Mouse (Mus musculus): ENCODE data around the gene Ctnna3.

Gene Ctnna3

DNA sequence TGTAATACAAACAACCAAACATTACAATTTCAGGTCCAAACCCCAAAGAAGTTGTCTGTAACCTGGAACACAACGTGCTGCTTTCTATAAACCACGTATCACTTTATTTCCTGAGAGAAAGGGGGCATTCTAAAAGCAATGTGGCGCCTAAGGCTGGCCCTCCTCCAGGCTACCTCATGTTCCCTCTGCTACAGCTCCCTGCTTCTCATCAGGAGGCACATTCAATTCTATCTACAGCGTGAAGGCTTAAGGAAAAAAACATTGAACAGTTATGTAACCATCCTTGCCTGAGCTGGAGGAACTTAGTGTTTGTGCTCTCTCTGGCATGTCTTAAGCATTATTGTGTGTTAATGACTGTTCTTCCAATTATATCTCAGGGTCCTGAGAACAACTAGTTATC is 517.4 kb downstream of the Ctnna3 start:
- DNase-seq (ENCODE audit: low read depth) = no peak

DNA sequence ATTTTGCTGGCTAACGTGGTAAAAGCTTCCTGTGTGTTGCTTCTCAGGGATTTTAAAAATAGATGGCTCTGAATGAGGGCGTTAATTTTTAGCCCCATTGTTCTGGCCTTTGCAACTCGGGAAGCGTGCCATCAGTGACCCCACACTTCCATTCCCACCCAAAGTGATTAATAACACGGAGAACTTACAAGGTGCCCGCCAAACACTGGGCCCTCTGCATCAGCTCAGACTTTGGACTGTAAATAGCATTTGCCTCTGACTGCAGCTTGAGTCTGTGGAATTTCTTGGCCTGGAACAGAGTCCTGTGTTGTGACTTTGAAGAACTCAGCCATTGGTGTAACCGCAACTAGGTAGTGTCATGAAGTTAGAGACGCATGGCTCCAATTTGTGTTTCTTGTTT is 521.0 kb downstream of the Ctnna3 start:
- DNase-seq (ENCODE audit: low read depth) = no peak

DNA sequence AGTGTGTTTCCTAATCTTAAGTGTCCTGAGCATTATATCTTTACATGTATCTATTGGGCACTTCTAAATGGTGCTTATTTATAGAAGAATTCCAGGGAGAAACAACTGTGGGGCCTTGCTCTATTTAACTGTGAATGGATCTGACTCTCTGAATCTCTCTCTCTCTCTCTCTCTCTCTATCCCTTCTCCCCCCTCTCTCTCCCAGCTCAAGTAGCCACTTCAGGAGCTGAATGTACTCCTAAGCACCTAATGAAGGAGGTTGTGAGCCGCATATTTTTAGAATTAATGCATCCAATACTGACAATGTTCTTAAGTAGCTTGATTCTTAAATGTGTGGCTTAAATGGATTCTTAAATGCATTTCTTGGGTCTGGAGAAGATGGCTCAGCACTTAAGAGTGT is 521.6 kb downstream of the Ctnna3 start:
- no peak for DNase-seq (ENCODE audit: low read depth)

DNA sequence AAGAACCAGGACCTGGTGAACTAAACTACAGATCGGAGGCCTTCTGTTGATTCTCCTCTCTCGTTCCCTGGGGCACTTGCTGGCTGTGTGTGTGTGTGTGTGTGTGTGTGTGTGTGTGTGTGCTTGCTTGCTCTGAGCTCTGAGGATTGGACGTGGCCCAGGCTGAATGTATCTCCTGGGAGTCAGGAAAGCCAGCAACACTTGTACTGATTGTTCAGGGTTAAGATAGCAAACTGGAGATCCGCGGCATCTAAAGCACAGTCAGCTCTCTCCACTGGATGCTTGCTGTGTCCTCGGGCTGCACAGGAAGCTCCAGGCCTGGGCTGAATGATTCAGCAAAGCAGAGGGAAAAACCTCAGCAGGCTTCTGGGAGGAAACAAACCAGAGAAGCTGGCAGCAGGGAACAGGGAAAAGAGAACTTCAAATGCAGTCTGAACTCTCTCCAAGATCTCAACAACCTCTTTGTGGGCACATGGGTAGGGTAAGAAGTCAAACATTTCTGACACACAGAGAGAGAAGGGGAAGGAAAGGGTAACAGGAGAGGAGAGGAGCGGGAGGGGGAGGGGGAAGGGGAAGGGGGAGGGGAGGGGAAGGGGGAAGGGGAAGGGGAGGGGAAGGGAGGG is 524.5 kb downstream of the Ctnna3 start:
- no peak for DNase-seq (ENCODE audit: low read depth)

DNA sequence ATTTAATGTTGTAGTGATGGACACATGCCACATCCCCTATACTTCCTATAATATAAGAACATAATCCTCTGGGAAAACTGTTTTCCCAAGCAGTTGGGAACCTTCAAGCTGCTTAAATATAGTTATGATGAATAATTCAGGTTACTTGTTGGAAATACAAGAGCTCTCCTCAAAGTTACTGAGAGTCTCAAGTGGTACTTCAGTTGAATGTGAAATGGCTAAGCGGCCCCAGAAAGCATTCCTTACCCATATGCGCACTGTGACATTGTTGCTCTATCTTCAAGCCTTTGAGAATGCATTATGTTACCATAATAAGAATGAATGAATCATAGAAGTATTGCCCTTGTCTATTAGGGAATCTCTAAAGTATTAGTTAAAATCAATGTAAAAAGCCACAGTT is 542.4 kb downstream of the Ctnna3 start:
- DNase-seq (ENCODE audit: low read depth) = no peak

DNA sequence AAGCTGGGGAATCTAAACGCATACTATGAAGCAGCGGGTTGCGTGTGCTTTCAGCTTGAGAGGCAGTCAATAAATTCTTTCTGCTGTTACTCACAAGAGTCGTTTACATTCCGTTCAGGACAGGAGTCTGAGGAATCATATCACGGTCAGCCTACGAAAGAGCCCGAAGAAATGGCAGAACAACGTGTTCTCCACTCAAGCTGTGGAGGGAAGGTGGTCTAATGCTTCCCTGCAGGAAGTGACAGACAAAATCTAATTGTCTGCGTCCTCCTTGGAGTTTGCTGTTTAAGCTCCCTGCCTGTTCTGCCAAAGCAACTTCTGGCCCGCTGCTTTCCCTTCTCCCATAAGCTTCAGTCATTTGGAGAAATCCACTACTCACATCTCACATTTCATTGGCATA is 548.2 kb downstream of the Ctnna3 start:
- DNase-seq (ENCODE audit: low read depth) = no peak

DNA sequence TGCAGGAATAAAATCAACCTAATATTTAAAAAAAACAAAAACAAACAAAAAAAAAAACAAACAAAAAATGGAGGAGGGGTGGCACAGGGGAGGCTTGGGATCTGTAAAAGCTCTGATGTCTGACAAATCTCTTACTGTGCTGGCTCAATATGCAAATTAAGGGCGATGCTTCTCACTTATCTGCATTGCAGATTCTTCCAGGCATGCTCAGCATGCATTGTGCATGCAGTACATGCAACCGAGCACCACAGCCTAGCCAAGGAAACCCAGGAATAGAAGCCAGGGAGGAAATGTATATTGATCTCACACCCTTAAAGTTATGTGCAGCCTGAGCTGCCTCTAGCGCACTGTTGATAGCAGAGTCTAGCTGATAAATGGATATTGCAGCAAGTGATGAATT is 548.6 kb downstream of the Ctnna3 start:
- DNase-seq (ENCODE audit: low read depth) = no peak

DNA sequence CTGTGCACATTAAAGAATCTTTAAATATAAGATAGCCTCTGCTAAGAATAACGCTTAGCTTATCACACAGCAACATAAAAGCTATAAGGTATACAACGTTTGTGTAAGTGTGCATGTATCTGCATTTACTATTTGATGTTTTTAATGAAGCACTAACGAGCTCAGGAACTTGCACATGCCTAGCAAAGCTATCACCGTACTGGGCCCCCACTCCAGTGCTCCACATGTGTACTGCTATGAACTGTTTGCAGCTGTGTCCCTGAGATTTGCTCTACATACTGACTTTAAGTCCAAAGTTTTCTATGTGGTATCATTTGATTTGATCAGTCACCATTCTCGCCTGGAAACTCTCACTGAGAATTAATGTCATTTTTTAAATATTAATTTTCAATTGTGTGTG is 549.1 kb downstream of the Ctnna3 start:
- no peak for DNase-seq (ENCODE audit: low read depth)

DNA sequence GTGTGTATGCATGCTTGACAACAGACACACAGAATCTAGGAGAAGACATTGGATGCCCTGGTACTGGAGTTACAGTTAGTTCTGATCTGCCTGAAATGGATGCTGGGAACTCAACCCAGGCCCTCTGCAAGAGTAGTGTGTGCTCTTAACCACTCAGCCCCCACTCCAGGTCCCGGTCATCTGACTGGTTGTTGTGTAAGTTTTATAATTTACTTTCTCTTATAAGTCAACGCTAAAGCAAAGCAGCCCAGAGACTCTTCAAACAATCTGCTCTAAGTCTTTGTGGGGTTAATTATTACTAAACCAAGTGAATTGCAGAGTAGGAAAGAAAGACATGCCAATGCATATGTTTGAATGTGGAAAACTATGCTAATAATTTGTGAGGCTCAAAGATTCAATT is 549.5 kb downstream of the Ctnna3 start:
- no peak for DNase-seq (ENCODE audit: low read depth)

DNA sequence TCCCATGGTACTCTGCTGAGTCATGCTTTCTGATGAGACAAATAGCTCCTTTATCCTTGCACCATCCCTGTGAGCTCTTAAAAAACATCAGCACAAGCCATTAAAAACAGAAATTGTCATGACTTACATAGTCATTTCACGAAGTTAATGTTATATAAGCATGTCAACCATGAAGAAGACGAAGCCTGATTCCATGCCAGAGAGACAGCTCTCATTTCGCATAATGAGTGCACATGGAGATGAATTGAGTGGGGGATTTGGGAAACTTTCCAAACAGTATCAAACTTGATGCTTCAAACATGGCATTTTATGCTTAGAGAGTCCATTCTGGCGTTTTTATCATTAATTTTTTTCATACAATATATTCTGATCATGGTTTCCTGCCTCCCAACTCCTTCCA is 555.7 kb downstream of the Ctnna3 start:
- DNase-seq (ENCODE audit: low read depth) = no peak

DNA sequence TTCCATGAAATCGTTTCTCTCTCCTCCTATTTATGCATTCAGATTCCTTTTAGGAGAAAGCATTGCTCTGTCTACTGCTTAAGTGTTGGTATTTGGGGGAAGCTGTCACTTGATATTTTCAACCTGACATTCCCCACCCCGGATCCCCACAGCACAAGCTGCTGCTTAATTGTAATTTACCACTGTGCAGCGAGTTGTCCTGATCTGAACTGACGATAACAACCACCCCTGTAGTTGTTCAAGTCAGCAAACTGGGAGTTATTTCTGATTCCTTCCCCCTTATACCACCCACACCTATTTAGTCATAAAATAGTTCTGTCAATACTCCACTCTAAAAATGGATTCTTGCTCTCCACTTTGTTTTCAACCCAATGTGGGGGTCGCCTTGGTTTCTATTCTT is 564.4 kb downstream of the Ctnna3 start:
- DNase-seq (ENCODE audit: low read depth) = no peak

DNA sequence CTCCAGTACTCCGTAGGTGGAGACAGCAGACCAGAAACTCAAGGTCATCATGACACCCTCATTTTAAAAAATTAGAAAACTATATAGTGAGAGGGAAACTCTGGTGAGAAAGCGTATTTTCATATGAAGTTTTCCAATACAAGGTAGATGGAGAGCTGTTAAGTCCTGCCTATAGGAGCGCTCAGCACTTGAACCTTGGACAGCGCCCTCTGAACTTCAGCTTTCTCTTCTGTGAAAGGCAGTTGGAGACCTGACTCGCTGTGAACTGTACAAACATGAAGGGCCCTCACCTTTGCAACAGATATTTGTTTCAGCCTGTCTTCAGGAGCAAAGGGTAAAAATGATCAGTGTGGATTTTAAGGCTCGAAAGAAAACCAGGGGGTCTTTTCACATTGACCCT is 571.6 kb downstream of the Ctnna3 start:
- no peak for DNase-seq (ENCODE audit: low read depth)

DNA sequence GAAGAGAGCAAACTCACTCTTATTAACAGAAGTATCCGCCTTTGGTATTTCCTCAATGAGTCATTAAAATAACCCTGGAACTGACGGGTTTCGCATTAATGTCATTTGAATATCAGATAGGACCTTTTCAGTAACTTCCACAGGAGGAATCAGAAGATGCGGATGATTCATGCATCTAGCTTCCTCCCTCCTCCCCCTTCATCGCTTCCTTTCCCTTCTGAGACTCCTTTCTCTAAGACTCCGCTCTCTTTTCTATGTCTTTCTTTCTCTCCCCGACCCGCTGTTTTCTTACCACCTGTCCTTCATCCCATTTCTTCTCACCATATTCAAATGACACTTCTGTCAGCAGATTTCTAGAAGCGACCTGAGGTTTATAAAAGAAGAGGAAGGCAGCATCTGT is 572.1 kb downstream of the Ctnna3 start:
- DNase-seq (ENCODE audit: low read depth) = no peak

DNA sequence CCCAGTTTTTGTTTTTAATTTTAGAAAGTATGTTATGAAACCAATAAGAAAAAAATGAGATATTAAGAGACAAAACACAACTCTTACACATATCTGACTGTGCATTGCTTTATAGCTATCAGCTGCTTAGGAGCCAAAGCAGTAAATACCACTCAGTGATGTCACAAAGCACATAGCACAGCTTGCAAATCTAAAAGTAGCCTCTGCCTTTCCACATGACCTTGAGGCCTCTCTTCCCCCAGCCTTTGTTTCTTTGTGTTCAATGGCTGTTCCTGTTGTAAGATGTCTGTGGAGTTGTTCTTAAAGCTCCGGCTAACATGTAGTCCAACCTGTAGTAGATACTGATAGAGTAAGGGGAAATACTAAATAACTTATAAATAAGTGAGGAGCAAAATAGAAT is 590.4 kb downstream of the Ctnna3 start:
- no peak for DNase-seq (ENCODE audit: low read depth)

DNA sequence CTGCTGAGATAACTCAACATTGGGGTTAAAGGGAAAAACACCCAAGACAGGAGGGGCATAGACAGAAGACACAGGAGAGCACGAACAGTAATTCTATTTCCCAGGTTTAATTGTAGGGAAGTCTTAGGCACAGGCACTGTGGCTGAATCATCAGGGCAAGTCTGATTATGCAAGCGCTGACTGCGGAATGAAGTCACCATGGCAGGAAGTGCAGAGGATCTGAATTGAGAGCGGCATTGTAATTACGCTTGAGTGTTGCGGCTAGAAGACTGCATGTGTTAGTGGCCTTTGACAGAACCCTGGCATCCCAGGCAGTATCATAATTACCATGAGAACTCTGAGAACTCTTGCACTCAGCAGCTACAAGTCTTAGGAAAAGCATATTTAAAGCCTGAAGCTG is 593.4 kb downstream of the Ctnna3 start:
- no peak for DNase-seq (ENCODE audit: low read depth)

DNA sequence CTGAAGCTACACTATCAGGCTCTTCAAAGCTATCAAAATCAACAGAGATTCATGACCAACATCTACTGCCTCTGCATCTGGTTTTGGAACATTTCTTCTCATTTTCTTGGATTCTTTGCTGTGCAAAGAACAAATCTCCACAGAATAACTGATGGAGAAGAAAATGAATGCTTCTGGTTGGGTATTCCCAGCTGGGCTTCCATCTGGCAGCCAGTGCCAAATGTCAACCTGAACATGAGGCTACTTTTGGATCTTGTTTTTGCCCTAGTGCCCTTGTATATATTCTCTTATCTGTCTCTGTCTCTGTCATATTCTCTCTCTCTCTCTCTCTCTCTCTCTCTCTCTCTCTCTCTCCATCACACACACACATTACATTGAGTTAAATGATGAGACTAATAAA is 601.0 kb downstream of the Ctnna3 start:
- DNase-seq (ENCODE audit: low read depth) = no peak

DNA sequence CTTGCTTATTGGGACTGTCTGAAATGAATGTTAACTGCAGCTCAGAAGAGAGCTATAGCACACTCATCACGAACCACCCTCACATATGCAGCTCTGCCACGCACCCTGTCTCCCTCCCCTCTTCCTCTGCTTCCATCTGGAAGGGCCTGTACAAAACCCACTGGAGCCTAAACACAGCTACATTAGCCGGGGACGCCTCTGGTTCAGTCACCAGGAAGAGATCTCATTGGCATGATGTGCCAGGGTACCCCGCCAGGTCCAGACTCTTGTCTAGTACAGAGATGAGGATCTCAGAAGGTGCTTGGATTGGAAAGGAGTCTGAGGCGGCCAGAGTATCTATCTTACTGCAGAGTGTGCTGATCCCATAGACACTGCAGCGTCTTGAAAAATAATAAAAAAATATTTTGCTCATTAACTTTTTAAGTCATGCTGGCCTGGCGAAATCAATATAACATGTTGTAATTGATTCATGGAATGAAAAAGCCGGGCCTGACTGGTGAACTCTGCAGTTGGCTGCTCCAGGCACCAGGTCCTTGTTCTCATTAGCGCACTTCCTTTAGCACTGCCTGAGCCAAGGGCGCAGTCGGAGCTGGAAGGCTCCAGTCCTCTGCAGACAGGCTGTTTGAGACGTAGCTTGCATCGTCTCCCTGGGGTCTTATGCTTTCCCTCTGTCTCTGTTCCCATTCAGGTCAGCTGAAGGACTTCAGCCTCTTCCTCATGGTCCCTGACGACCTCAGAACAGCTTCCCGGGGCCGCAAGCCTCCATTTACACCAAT is 610.0 kb downstream of the Ctnna3 start:
- DNase-seq (ENCODE audit: low read depth) = no peak

DNA sequence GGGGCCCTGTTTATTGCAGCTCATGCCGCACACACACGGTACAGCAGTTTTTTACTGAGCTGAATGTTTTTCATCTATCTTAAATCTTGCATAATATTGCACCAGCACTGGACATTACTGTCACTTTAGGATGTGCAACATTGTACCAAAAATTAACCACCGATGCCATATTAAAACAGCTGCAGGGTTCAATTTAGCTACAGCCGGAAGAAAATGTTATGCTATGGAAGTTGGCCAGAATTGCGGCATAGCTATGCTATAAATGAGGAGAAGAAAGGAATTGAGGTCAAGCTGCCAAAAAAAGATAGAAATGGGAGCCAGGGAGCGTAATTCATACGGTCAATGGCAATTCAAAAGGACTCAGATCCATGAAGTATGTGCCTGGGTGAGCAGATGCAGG is 611.3 kb downstream of the Ctnna3 start:
- DNase-seq (ENCODE audit: low read depth) = no peak

DNA sequence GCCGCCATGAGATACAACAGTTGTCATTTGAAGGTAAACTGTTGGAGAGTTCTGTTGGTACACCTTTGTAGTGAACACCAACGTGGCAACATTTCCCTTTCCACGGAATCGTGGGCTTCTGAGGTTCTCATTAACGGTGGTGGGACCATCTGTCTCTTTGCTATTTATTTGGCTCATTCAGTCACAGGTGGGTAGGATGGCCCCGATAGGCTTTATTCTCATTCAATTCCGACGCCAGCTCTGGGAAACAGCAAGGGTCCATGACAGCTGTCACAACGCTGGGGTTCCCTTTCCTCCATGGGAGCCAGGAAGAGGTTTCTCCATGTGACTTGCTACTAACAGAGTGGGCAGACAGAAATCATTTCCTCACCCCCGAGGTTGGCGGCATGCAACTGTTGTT is 612.0 kb downstream of the Ctnna3 start:
- DNase-seq (ENCODE audit: low read depth) = no peak

DNA sequence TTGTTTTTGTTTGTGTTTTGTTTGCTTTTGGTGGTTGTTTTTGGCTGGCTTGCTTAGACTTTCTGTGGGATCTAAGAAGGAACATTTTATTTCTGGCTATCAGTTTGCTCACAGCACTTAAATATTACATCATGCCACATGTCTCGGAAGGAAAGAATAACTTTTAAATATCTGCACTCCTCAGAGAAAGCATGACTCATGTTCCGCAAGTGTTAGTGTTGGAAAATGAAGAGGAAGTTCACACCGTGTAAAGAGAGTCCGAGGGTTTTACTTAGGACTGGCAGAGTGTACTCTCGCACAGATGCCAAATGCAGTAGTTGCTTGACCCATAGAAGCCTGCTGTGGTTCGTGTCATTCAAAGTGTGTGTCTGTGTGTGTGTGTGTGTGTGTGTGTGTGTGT is 619.3 kb downstream of the Ctnna3 start:
- DNase-seq (ENCODE audit: low read depth) = no peak

DNA sequence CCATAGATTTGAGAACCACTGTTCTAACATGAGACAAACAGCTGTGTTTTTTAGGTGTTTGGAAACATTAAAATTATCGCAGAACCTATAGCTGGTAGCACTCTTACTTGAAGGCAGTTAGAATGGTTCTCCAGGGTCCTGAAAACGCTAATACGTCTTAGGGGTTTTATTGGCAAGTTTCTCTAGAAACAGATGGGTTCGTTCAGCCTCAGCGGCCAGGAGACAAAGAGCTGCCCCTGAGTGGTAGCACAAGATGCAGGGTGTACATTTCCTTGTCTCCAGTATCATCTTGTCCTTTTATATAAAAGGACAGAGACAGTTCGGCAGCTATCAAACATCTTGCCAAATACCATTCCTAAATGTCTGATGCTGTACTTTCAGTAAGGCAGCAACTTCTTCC is 620.0 kb downstream of the Ctnna3 start:
- no peak for DNase-seq (ENCODE audit: low read depth)

DNA sequence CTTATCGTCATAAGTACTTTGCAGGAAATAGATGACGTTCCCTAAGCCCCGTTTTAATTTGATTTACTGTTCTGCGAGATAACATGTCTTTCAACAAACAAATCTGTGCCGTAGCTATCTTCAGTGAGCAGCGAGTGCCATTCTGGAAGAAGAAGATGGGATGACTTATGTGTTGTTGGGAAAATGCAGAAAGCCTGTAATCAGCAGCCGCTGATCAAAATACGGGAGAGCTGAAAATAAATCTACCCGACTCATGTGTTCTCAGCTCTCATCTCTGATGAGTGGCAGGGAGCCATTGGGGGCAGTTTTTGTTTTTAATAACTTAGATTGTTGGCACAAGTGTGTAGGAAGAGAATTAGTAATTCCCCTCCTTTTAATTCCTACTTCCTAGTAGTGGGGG is 633.8 kb downstream of the Ctnna3 start:
- DNase-seq (ENCODE audit: low read depth) = no peak

DNA sequence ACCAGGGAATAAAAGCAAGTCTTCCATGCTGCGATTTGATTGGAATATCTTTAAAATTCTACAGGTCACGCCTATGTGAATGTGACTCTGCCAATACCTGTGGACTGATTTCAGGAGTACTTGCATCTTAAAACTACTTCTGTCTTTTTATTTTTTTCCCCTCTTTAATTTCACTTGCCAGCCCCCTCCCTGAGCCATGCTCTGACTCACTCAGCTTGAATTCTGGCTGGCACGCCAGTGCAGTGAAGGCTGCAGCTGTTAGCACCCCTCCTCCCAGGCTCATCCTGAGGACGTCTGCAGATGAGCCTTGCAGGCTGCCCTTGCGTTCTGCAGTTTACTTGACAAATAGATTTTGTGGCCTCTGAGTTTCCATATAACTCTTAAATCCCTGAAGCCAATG is 646.0 kb downstream of the Ctnna3 start:
- DNase-seq (ENCODE audit: low read depth) = no peak

DNA sequence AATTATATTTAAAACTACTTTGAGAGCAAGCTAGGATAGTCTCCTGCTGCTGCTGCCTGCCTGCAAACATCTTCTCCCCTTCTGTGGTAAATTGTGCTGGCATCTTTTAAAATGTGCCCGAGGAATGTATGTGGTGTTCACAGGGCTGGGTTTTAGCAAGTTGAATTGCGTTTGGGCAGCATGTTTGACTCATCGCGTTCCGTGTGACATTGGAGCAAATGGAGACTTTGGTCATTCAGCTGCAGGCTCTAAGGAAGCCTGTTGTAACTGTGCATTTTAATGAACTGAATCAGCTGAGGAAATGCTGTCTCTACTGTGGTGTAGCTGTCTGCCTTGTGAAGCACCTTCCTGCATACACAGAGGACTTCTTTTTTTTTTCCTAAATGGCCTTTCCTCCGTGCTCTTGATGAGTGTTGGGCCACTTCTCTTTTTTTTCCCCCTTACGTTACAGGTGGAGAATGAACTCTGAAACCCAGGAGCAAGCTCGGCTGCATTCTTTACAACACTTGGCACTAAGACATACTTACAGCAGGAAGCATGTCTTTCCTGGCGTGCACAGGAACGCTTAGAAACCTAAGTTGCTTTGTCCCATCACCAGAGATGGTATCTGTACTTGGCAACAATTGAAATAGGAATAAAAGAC is 646.6 kb downstream of the Ctnna3 start:
- DNase-seq (ENCODE audit: low read depth) = no peak

Measured in c-Kit-positive CD71-negative TER-119-negative erythroid progenitor cells, embryonic 14.5 days (primary cell).